Mouse (Mus musculus): ENCODE data around the gene Rem2. TPM values are rescaled to one million over a fixed set of nuclear protein-coding genes. Genes with fewer than 3 reads are reported as not detected.

Gene Rem2
- polyA plus RNA-seq, 1 experiment = 0.32 TPM

GRCm38 (mm10) chr14:54443712-54444618 is 31.9 kb upstream of the Rem2 start:
- DNase-seq (ENCODE audit: low spot score) = no peak

GRCm38 (mm10) chr14:54445476-54445875 is 30.4 kb upstream of the Rem2 start:
- no peak for DNase-seq (ENCODE audit: low spot score)

- DNase-seq (ENCODE audit: low spot score) = no peak
Observed at GRCm38 (mm10) chr14:54453566-54453965, 22.3 kb upstream of the Rem2 start.

DNA sequence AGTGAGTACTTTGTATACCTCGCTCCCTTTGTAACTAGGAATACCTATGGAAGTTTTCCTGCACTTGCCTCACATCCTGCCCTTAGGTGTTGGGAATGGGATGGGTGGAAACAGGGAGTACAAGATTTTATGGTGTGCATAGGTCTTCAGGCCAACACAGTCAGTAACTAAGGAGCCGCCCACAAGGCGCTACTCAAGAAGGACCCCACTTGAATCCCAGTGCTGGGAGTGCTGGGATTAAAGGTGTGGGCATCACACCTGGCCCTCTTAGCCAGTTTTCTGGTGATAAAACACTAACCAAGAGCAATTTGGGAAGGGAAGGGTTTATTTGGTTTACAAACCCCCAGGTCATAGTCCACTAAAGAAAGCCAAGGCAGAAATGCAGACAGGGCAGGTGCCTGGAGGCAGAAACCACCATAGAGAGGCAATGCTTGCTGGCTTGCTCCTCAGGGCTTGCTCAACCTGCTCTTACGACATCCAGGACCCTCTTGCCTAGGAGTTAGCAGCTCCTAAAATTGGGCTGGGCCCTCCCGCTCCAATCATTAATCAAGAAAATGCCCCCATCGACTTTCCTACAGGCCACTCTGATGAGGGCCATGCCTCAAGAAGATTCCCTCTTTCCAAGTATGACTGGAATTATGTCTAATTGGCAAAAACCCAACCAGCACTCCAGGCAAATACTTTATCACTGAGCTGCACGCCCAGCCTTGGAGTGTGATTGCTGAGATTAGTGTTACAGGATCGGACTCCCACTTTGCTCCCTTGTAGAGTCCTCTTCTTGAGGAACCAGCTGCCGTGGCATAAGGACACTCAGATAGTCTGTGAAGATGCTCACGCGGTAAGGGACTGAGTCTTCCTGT is 21.0 kb upstream of the Rem2 start:
- DNase-seq (ENCODE audit: low spot score) = no peak

DNA sequence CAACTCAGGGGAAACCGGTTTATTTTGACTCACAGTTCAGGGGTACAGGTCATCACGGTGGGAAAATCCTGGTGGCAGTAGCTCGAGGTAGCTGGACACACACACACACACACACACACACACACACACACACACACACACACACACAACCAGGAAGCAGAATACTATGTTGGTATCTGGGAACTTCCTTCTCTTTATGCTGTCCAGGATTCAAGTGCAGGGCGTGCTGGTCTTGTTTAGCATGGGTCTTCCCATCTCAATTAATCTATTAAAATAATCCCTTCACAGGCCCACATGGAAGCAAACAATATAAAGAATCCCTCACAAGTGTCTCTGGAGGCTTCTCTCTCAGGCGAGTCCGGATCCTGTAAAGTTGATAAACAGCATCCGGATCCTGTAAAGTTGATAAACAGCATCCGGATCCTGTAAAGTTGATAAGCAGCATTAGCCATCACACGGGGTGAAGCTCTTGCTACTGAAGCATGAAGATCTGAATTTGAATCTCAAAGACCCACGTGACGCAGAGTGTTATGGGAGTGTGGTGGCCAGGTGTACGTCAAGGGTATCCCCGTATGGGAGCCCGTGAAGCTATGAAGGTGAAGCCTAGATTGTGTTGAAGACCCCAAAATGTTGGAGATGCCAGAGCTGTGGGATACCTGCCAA is 17.9 kb upstream of the Rem2 start:
- no peak for DNase-seq (ENCODE audit: low spot score)

DNA sequence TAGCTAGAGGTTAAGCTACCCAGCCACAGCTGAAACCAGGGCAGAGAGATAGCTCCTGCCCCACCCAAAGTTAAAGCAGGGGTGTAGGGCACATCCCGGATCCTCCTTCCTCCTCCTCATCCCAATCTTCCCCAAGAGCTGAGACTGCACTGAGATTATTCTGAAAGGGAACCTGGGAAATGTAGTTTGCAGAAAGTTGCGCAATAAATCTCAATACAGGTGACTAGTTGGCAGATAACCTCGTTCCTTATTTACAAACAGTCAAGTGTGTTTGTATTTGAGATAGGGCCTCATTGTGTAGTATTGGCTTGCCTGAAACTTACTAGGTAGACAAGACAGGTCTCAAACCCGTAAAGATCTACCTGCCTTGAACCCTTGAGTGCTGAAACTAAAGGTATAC is 13.8 kb upstream of the Rem2 start:
- DNase-seq (ENCODE audit: low spot score) = no peak

- DNase-seq (ENCODE audit: low spot score) = no peak
Observed at GRCm38 (mm10) chr14:54463108-54463958, 12.6 kb upstream of the Rem2 start.

GRCm38 (mm10) chr14:54463959-54464292 is 12.0 kb upstream of the Rem2 start, which contains the start of gene Lrp10:
TSS of gene Lrp10 (plus strand) at chr14:54464137.
- DNase-seq (ENCODE audit: low spot score) = peak; percentile 89

DNA sequence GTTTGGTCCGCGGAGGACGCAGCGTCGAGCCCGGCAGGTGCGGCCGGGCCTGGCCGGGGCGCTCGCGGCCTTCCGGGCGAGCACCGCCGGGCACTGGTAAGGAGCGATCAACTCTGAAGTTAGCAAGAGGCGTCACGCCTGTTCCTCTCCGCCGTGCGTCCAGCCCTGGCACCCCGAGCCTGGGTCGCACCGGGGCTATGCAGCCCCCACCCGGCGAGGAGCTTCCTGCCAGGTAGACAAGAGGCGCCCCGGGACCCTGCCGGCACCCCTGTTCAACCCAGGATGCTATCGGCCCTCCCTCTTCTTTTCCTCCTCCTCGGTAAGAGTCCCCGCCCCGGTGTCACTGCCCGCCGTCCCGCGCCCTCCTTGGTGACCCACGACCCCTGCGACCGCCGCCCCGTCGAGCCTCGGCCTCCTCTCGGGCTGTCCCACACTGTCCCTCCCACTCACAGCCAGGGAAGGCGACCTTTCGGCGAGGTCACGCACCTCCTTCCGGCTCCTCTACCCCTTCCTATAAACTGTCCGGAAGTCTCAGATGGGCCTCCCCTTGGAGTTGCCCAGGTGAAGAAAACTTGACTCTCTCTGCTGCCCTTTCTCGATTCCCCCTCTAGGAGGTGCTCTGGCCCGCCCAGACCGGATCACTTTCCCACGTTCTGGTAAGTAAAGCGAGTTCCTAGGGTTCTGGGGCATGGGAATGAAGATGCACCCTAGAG is 11.5 kb upstream of the Rem2 start:
- DNase-seq (ENCODE audit: low spot score) = no peak

DNA sequence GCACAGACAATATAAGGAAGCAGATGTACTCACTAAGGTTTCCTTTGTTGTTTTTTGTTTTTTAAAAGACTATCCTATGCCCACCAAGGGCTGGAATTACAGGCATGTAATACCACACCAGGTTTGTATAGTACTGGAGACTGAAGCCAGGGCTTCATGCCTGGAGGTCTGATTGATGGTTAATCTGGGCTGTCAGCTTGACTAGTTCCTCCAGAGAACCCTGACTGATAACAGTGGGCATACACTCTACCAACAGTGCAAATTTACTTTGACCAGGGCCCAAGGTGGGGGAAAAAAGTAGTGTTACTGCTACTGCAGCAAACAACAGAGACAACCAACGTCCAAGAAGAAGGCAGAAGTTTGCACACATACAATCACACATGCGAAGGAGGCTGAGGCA is 4.4 kb upstream of the Rem2 start:
- DNase-seq (ENCODE audit: low spot score) = no peak

DNA sequence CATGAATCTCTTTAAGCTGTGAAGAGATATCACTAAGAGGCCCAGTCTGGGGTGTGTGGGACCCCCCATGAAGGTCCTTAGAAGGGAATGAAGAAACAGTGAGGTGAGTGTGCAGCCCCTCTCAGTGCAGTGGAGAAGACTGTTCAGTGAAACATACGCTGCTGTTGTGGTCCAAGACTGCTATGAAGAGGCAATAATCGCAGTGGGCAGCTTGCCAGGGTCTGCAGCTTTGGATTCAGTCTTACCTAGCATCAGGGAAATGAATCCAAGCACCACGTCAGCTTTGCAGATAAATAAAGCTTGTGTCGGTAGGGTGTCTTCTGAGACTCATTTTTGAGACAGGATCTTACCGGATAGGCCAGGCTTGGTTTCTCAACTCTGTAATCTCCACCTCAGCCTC is 3.2 kb upstream of the Rem2 start:
- no peak for DNase-seq (ENCODE audit: low spot score)

DNA sequence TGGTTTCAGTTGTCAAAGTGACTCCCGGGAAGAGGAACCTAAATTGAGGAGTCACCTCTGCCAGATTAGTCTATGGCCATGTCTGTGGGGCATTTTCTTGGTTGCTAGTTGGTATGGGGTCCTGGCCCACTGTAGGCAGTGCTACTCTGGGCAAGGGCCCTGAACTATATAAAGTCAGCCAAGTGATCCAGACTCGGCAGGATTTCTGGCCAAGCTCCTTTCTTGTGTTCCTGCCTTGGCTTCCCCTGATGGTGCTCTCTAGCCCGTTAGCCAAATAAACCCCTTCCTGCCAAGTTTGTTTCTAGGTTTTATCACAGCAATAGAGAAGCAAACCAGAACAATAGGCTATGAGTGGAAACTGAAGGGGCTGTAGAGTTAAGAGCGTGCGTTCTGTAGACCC is 1.2 kb upstream of the Rem2 start:
- DNase-seq (ENCODE audit: low spot score) = no peak

DNA sequence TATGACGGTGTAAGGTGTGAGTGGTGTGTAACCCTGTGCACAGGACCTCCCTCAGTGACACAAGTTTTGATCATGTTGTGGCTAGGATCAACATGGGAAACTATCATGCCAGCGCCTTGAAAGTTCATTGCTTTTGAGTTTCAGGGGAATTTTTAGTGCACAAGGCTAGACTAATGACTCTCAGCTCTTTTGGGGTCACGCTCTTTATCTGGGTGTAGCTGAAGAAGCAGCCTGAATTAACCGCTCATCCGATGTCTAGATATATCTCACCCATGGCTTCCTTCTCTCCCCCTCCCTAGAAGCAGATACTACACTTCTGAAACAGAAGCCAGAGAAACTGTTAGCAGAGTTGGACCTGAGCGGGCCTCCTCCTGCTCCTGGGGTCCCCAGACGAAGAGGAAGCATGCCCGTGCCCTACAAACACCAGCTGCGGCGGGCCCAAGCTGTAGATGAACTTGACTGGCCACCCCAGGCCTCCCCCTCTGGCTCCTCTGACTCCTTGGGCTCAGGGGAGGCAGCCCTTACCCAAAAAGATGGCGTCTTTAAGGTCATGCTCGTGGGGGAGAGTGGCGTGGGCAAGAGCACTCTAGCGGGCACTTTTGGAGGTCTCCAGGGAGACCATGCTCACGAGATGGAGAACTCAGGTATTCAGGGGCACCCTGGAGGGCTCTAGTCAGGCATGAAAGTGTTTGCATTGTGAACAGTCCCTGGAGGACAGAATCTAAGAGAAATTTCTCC is 1.4 kb downstream of the Rem2 start:
- DNase-seq (ENCODE audit: low spot score) = no peak

DNA sequence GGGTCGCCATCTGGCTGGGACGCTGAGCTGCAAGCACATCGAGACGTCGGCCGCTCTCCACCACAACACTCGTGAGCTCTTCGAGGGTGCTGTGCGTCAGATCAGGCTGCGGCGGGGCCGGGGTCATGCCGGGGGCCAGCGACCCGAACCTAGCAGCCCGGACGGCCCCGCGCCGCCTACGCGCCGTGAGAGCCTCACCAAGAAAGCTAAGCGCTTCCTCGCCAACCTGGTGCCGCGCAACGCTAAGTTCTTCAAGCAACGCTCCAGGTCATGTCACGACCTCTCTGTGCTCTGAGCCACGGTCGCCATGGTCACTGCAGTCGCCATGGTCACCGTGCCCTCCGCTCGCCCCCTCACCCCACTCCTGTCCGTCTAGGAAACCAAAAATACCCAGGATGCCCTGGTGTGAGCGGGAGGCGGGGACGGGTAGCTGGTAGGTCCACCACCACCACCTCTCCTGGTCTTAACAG is 3.6 kb downstream of the Rem2 start:
- no peak for DNase-seq (ENCODE audit: low spot score)

- no peak for DNase-seq (ENCODE audit: low spot score)
Observed at GRCm38 (mm10) chr14:54480673-54481072, 4.8 kb downstream of the Rem2 start.

GRCm38 (mm10) chr14:54481402-54481801 is 5.5 kb downstream of the Rem2 start:
- DNase-seq (ENCODE audit: low spot score) = no peak

DNA sequence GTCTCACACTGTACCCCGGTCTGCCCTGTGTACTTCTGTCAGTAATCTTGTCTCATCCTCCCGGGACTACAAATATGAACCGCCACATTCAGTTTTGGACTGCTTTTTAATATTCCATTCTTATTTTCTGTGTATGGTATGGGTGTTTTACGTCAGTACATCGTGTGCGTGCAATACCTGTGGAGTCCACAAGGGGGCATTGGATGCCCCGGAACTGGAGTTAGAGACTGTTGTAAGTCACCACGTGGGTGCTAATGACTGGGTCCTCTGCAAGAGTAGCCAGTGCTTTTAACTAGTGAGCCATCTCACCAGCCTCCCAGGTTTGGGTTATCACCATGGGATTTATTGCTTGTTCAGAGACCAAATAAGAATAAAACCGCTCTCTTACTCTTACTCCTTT is 6.6 kb downstream of the Rem2 start:
- no peak for DNase-seq (ENCODE audit: low spot score)

DNA sequence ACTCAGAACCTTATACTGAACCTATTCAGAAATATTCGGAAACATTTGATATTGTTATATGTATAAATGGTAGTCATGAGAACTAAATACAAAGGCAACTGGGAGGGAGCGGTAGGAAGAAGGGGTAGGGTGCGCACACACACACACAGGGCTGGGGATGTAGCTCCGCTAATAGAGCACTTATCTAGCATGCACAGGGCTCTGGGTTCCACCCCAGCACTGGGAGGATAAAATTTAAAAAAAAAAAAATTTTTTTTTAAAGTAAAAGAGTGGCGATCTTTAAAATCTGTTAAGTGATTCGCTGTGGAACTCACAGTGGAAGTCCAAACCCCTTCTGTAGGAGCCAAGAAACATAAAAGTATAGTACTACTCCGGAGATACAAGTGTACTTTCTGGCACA is 10.0 kb downstream of the Rem2 start:
- no peak for DNase-seq (ENCODE audit: low spot score)

- DNase-seq (ENCODE audit: low spot score) = no peak
Observed at GRCm38 (mm10) chr14:54487732-54488131, 11.8 kb downstream of the Rem2 start.

DNA sequence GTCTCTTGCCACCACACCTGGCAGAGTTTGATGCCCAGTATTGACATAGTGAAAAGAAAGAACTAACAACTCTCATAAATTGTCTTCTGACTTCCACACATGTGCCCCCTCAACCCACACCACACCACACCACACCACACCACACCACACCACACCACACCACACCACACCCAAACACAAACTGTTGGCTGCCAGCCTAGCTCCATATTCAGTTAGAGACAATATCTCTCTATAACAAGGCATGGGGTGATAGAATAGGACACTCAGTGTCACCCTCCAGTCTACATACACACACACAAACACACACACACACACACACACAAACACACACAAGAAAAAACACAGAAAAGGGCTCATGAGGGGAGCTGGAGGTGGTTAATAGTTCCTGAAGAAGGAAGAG is 12.4 kb downstream of the Rem2 start:
- no peak for DNase-seq (ENCODE audit: low spot score)

Measured in urinary bladder, adult 2 months (tissue).